Mouse (Mus musculus) liver, embryonic 14.5 days (tissue): Measurements from ENCODE around the gene Arhgef40.

Experiments used
- CTCF ChIP-seq: IDR thresholded peaks from 2 replicates; pipeline ENCODE4 v1.5.1; 2016; ENCODE audit warnings: antibody characterized with exemption, low read depth, control low read depth
- EP300 ChIP-seq: IDR thresholded peaks from 2 replicates; pipeline ENCODE4 v1.6.1; 2016; ENCODE audit warnings: antibody characterized with exemption, low read depth

DNA sequence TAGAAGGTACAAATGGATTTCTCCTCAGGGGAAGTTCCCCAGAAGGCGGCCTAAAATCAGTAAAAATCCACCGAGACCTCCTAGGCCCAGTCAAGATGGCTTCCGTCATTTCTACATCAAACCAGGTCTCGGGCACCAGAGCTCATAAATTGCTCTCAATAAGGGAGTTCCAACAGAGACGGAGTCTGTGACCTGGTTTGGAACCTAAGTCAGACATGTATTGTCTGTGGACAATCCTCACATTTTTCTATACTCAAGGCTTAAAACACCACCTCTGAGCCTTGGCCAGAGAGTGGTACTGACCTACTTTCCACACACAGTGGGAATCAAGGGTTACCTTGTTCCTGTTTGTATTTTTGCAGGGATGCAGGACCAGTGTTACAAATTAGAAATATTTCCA, 28.0 kb downstream of the Arhgef40 start:
- TF ChIP-seq CTCF: no peak
- no peak for TF ChIP-seq EP300
